Mouse (Mus musculus) neural tube, embryonic 11.5 days (tissue): ENCODE data around the gene Cfap97d2. TPM values are rescaled to one million over a fixed set of nuclear protein-coding genes. Genes with fewer than 3 reads are reported as not detected.
A peak's percentile ranks its signal among the peaks of the same experiment; 100 is the strongest.

Experiments
- ATAC-seq: fragments of 200-750 bp; cut with Nextera tagmentation; 2 replicates; pipeline ENCODE4 v1.8.0; 2017; ENCODE audit warnings: moderate number of reproducible peaks, mild to moderate bottlenecking, moderate TSS enrichment, moderate library complexity; ENCODE audit not compliant: insufficient read depth, low FRiP score, low TSS enrichment
- DNase-seq: peaks from one replicate; pipeline ENCODE4 v3.0.0-alpha.2; 2015; ENCODE audit warnings: low spot score
- H3K27ac ChIP-seq: fragments of 300-500 bp; sonication (generic); 2 replicates; pipeline ENCODE4 v1.5.1; 2014; ENCODE audit warnings: low read depth, mild to moderate bottlenecking, low read length
- H3K27me3 ChIP-seq: fragments of 300-500 bp; sonication (generic); 2 replicates; pipeline ENCODE4 v1.6.1; 2014; ENCODE audit warnings: mild to moderate bottlenecking, low read length, mixed read lengths; ENCODE audit not compliant: control insufficient read depth, insufficient read depth
- H3K36me3 ChIP-seq: fragments of 300-500 bp; sonication (generic); 2 replicates; pipeline ENCODE4 v1.6.1; 2014; ENCODE audit warnings: mild to moderate bottlenecking, low read length, moderate library complexity, mixed read lengths; ENCODE audit not compliant: control insufficient read depth, insufficient read depth
- H3K4me1 ChIP-seq: fragments of 300-500 bp; sonication (generic); 2 replicates; pipeline ENCODE4 v1.6.1; 2014; ENCODE audit warnings: low read length, mixed read lengths; ENCODE audit not compliant: control insufficient read depth, insufficient read depth
- H3K4me2 ChIP-seq: fragments of 300-500 bp; sonication (generic); 2 replicates; pipeline ENCODE4 v1.6.1; 2014; ENCODE audit warnings: low read depth, mild to moderate bottlenecking, moderate library complexity
- H3K4me3 ChIP-seq: fragments of 300-500 bp; sonication (generic); 2 replicates; pipeline ENCODE4 v1.5.1; 2014; ENCODE audit warnings: low read depth, low read length
- H3K9ac ChIP-seq: fragments of 300-500 bp; sonication (generic); 2 replicates; pipeline ENCODE4 v1.6.1; 2014; ENCODE audit warnings: mild to moderate bottlenecking, low read length
- H3K9me3 ChIP-seq: fragments of 300-500 bp; sonication (generic); 2 replicates; pipeline ENCODE4 v1.6.1; 2016; ENCODE audit warnings: low read length; ENCODE audit not compliant: control insufficient read depth
- WGBS: fragments of 180-500 bp; shearing (Covaris S2); extraction: QIAGEN DNeasy Blood & Tissue Kit; methylation state at CpG from one replicate; pipeline ENCODE4 v1.1.7; 2014; 5-methylcytosine and 5-hydroxymethylcytosine counted together
- polyA plus RNA-seq: library from polyadenylated mRNA; unstranded; fragments of >200 nt; fragmentation: Nextera tagmentation; extraction: Ambion mirVana; gene quantifications from 2 replicates; pipeline ENCODE4 v1.2.1, GENCODE M21; 2014

The Cfap97d2 gene
- polyA plus RNA-seq, 1 experiment from 2014 or later = 0.52 TPM

DNA sequence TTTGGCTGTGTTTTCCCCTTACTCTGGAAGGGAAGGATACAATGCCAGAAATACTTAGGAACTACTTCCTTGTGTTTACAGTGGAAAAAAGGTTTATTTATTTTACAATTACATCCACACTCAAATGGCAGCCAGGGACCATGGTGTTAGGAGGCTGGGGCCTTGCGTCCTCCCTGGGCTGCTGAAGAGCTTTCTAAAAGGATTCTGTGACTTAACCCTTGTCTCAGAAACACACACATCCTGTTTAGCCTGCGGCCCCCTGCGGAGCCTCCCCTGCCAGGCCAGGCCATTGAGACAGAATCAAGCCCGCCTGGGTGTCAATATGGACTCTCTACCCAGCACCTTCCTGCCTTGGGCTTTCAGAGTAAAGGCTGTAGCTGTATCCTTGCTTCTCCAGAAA lies 2.9 kb upstream of the Cfap97d2 start:
- ATAC-seq (no peak), DNase-seq (no peak)
- H3K27ac ChIP-seq = no peak overlapping the region
- H3K36me3 ChIP-seq = no peaks in the 10 kb centered on the region
- H3K4me1 ChIP-seq = peaks cover 6% of the 10 kb centered on the region; the same call in 1 of the 2 replicates
- H3K4me2 ChIP-seq = no peak overlapping the region
- H3K9me3 ChIP-seq = no peaks in the 10 kb centered on the region
- no peaks in the 10 kb centered on the region for H3K27me3 ChIP-seq
- H3K4me3 ChIP-seq = no peak overlapping the region
- no peak overlapping the region for H3K9ac ChIP-seq
- 46% methylated on average over 4 of the region's 4 CpGs for WGBS

DNA sequence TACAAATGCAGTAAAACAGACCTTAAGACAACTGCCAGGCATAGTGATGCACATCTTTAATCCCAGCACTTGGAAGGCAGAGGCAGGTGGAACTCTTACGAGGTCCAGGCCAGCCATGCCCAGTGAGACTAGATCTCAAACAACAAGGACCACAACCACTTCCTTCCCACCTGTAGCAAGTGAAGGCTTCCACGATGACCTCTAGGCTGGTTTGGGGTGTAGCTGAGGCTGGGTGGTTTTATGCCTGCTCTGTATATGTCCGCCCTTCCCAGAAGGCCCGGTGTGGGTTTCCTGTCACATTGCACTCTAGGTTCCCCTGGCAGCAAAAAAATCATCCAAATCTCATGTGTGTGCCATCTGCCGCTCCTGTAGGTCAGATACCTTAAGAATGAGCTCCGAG lies 1.9 kb upstream of the Cfap97d2 start:
- no peaks in the 10 kb centered on the region for H3K27me3 ChIP-seq
- no peaks in the 10 kb centered on the region for H3K36me3 ChIP-seq
- H3K9me3 ChIP-seq = no peaks in the 10 kb centered on the region
- DNase-seq (no peak), ATAC-seq (no peak)
- WGBS = 89% methylated on average over 6 of the region's 6 CpGs
- H3K9ac ChIP-seq = no peak overlapping the region
- H3K4me2 ChIP-seq = no peak overlapping the region
- H3K4me1 ChIP-seq = peaks cover 6% of the 10 kb centered on the region; the same call in 1 of the 2 replicates
- no peak overlapping the region for H3K27ac ChIP-seq
- H3K4me3 ChIP-seq = no peak overlapping the region

DNA sequence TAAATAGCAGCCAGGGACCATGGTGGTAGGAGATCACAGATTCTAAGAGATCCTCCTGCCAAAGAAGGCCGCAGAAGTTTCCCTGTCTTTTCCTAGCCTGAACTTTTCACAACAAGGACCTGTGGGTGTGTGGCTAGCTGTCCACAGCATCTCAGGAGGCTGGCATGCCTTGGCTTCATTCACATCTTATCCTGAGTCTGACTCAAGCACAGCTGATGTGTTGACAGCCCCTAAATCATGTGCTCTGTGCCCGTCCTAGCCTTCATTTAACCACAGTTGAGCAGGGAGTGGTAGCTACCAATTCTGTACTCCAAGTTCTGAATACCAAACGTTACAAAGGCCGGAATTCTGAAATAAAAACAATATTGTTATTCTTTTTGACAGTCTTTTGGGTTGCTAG lies 1.4 kb upstream of the Cfap97d2 start:
- Histone ChIP-seq H3K4me3 (no peak overlapping the region), H3K27ac (no peak overlapping the region), H3K36me3 (no peaks in the 10 kb centered on the region), H3K27me3 (no peaks in the 10 kb centered on the region), H3K4me1 (peaks cover 6% of the 10 kb centered on the region; the same call in 1 of the 2 replicates), H3K4me2 (no peak overlapping the region), H3K9ac (no peak overlapping the region), H3K9me3 (no peaks in the 10 kb centered on the region)
- no peak for DNase-seq
- 83% methylated on average over 4 of the region's 4 CpGs for WGBS
- no peak for ATAC-seq

DNA sequence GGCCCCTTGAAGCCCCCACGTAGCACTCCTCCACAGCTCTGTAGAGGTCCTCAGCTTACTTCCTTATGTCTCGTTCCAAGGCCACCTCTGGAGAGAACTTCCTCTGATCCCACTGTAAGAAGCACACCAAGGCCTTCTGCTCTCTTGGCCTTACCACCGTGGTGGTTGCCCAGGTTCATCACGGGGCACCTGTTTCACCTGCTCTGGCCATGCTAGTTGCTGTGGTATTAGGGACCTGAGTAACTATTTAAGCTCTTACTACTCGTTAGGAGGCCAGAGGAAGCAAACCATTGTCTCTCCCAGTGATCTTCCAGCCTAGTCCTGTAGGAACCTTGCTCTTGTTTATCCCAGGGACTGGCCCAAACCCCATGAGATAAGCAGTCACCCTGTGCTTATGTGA lies 1.2 kb downstream of the Cfap97d2 start:
- Histone ChIP-seq H3K27ac (no peak overlapping the region), H3K4me1 (peaks cover 6% of the 10 kb centered on the region; the same call in 1 of the 2 replicates), H3K9ac (no peak overlapping the region)

GRCm38 (mm10) chr8:13708514-13708913 lies 2.8 kb downstream of the Cfap97d2 start:
- ATAC-seq (no peak), DNase-seq (no peak)
- Histone ChIP-seq H3K36me3 (no peaks in the 10 kb centered on the region), H3K4me2 (no peak overlapping the region), H3K9me3 (no peaks in the 10 kb centered on the region), H3K27me3 (no peaks in the 10 kb centered on the region), H3K4me3 (no peak overlapping the region), H3K4me1 (peaks cover 6% of the 10 kb centered on the region; the same call in 1 of the 2 replicates), H3K27ac (no peak overlapping the region), H3K9ac (no peak overlapping the region)
- 93% methylated on average over 5 of the region's 5 CpGs for WGBS

More for the DNA sequence above, 1.2 kb downstream of the Cfap97d2 start:
- H3K4me3 ChIP-seq = no peak overlapping the region
- no peaks in the 10 kb centered on the region for H3K27me3 ChIP-seq
- H3K9me3 ChIP-seq = no peaks in the 10 kb centered on the region
- WGBS = 85% methylated on average over 5 of the region's 5 CpGs
- ATAC-seq (no peak), DNase-seq (peak; percentile 6)
- H3K36me3 ChIP-seq = no peaks in the 10 kb centered on the region
- H3K4me2 ChIP-seq = no peak overlapping the region

DNA sequence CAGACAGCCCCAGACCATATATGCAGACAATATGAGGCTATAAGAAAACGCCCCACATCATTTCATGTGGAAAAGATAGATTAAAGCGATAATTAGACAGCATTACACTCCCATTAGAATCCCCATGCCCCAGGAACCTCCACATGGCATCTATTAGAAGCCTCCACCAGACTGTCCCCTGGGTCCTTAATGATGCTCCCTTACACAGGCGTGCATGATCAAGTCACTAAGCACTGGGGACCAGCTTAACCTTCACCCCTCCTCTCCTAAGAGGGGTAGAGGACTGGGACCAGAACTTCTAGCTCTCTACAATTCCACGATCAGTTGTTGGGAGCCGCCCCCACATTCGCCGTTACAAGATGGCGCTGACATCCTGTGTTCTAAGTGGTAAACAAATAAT lies 13.3 kb downstream of the Cfap97d2 start:
- no peak overlapping the region for H3K4me3 ChIP-seq
- no peak overlapping the region for H3K9ac ChIP-seq
- no peaks in the 10 kb centered on the region for H3K27me3 ChIP-seq
- no peaks in the 10 kb centered on the region for H3K4me1 ChIP-seq
- H3K36me3 ChIP-seq = no peaks in the 10 kb centered on the region
- H3K27ac ChIP-seq = no peak overlapping the region
- no peak for ATAC-seq
- WGBS = 90% methylated on average over 8 of the region's 8 CpGs
- no peaks in the 10 kb centered on the region for H3K9me3 ChIP-seq
- H3K4me2 ChIP-seq = no peak overlapping the region
- no peak for DNase-seq

DNA sequence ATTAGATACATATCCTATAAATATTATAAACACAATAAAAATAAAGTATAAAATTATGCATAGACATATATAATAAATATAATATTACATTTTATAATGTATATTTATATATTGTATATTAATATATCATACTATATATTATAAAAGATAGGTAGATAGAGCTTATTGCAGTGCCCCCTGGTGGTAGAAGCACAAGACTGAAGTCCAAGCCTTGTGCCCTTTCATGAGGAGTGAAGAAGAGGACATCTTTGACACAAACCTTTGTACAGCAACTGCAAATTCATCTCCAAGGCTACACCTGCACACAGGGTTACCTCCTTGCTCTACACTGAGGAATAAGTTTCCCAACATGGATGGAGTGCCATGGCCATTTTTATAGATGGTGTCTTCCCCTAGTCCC lies 20.0 kb downstream of the Cfap97d2 start:
- Histone ChIP-seq H3K4me1 (no peaks in the 10 kb centered on the region), H3K4me2 (no peak overlapping the region), H3K36me3 (no peaks in the 10 kb centered on the region), H3K27ac (no peak overlapping the region), H3K4me3 (no peak overlapping the region), H3K9ac (no peak overlapping the region), H3K9me3 (no peaks in the 10 kb centered on the region), H3K27me3 (no peaks in the 10 kb centered on the region)
- peak; percentile 58 for DNase-seq
- ATAC-seq = no peak

DNA sequence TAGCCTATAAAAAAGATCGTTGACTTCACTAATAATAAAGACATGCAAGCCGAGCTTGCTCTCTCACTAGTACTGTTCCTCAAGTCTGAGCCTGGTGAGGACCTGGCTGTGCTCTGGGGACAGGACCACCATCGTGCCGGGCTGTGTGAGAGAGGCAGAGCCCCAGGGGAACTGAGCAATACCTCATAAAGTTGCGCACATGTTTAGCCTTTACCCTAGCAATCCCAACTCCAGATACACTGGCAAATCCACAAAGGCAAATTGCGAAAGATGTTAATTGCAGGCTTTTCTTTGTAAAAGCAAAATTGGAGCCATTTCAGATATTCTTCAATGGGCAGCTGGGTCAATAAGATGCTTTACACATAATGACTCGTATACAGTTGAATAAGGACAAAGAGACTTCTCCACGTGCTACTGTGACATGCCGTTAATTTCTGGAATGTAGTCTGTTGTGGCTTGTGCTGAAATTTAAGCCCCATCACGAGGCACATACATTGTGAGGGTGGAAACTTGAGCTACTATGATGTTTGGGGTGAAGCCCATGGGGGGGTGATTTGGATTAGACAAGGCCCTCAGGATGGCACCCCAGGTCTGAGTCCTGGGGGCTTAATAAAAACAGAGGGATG lies 21.9 kb downstream of the Cfap97d2 start:
- Histone ChIP-seq H3K9ac (no peak overlapping the region), H3K36me3 (no peaks in the 10 kb centered on the region), H3K4me3 (no peak overlapping the region), H3K4me2 (no peak overlapping the region), H3K27me3 (no peaks in the 10 kb centered on the region), H3K9me3 (no peaks in the 10 kb centered on the region), H3K4me1 (no peaks in the 10 kb centered on the region), H3K27ac (no peak overlapping the region)
- WGBS = 71% methylated on average over 10 of the region's 10 CpGs
- DNase-seq = no peak
- ATAC-seq = no peak

DNA sequence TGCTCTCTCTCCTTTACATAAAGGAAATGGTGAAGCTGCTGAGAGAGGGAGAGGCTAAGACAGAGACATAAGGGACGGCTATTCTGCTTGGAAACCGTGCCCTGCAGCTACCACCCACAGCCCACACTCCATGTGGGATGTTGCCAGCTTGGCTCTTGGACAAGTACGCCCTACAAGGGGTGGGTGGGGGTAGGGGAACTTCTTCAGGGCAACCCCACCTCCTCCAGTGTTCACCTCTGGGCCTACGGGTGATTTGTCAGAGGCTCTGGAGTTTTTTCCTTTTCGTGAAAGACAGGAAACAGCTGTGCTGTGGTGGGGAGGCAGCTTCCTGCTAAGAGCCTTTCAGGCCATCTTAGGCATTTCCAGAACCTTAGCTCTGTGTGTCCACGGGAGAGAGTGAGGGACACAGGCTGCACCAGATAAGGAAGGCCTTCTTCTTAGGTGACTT lies 34.7 kb downstream of the Cfap97d2 start:
- DNase-seq = no peak
- no peak overlapping the region for H3K4me3 ChIP-seq
- H3K27me3 ChIP-seq = no peaks in the 10 kb centered on the region
- no peaks in the 10 kb centered on the region for H3K9me3 ChIP-seq
- H3K4me2 ChIP-seq = no peak overlapping the region
- 56% methylated on average over 6 of the region's 6 CpGs for whole genome bisulfite sequencing
- no peak overlapping the region for H3K27ac ChIP-seq
- no peak overlapping the region for H3K9ac ChIP-seq
- no peaks in the 10 kb centered on the region for H3K36me3 ChIP-seq
- no peaks in the 10 kb centered on the region for H3K4me1 ChIP-seq
- ATAC-seq = no peak
